Mouse (Mus musculus) hindbrain, embryonic 11.5 days (tissue): ENCODE data around the gene Olfr221. TPM values are rescaled to one million over a fixed set of nuclear protein-coding genes. Genes with fewer than 3 reads are reported as not detected.

ENCODE experiments used
- ATAC-seq: fragments of 200-750 bp; cut with Nextera tagmentation; 2 replicates; pipeline ENCODE4 v1.8.0; 2017; ENCODE audit warnings: mild to moderate bottlenecking, moderate TSS enrichment, moderate library complexity; ENCODE audit not compliant: low FRiP score
- DNase-seq: peaks from one replicate; pipeline ENCODE4 v3.0.0-alpha.2; 2015; ENCODE audit warnings: low spot score
- H3K27ac ChIP-seq: fragments of 300-500 bp; sonication (generic); 2 replicates; pipeline ENCODE4 v1.5.1; 2014; ENCODE audit warnings: mild to moderate bottlenecking, low read depth, low read length
- H3K27me3 ChIP-seq: fragments of 300-500 bp; sonication (generic); 2 replicates; pipeline ENCODE4 v1.6.1; 2014; ENCODE audit warnings: mild to moderate bottlenecking, low read length, moderate library complexity, mixed read lengths; ENCODE audit not compliant: control insufficient read depth, insufficient read depth
- H3K36me3 ChIP-seq: fragments of 300-500 bp; sonication (generic); 2 replicates; pipeline ENCODE4 v1.6.1; 2014; ENCODE audit warnings: mild to moderate bottlenecking, low read length, moderate library complexity, mixed read lengths; ENCODE audit not compliant: control insufficient read depth, insufficient read depth
- H3K4me1 ChIP-seq: fragments of 300-500 bp; sonication (generic); replicated peaks from 2 replicates; pipeline ENCODE4 v1.6.1; 2014; ENCODE audit warnings: low read length, mixed read lengths; ENCODE audit not compliant: control insufficient read depth, insufficient read depth
- H3K4me2 ChIP-seq: fragments of 300-500 bp; sonication (generic); replicated peaks from 2 replicates; pipeline ENCODE4 v1.6.1; 2014; ENCODE audit warnings: mild to moderate bottlenecking, low read depth, low read length
- H3K4me3 ChIP-seq: fragments of 300-500 bp; sonication (generic); 2 replicates; pipeline ENCODE4 v1.5.1; 2014; ENCODE audit warnings: low read depth, low read length
- H3K9ac ChIP-seq: fragments of 300-500 bp; sonication (generic); 2 replicates; pipeline ENCODE4 v1.6.1; 2014; ENCODE audit warnings: low read depth, low read length
- H3K9me3 ChIP-seq: fragments of 300-500 bp; sonication (generic); 2 replicates; pipeline ENCODE4 v1.6.1; 2016; ENCODE audit warnings: low read length; ENCODE audit not compliant: control insufficient read depth
- WGBS: fragments of 180-500 bp; shearing (Covaris S2); extraction: QIAGEN DNeasy Blood & Tissue Kit; methylation state at CpG from one replicate; pipeline ENCODE4 v1.1.7; 2014; 5-methylcytosine and 5-hydroxymethylcytosine counted together
- polyA plus RNA-seq: library from polyadenylated mRNA; unstranded; fragments of >200 nt; fragmentation: Nextera tagmentation; extraction: Ambion mirVana; gene quantifications from 2 replicates; pipeline ENCODE4 v1.2.1, GENCODE M21; 2014

The Olfr221 gene
- polyA plus RNA-seq, 1 experiment from 2014 or later: not detected

GRCm38 (mm10) chr14:52011683-52012082, 30.6 kb downstream of the Olfr221 start:
- H3K4me1 ChIP-seq: peaks cover 31% of the 10 kb centered on the region
- H3K36me3 ChIP-seq: peaks cover 10% of the 10 kb centered on the region
- H3K27ac ChIP-seq: peak overlapping the region; percentile 100
- H3K4me3 ChIP-seq: no peak overlapping the region
- no peaks in the 10 kb centered on the region for H3K9me3 ChIP-seq
- no peak overlapping the region for H3K9ac ChIP-seq
- H3K27me3 ChIP-seq: no peaks in the 10 kb centered on the region
- WGBS: 52% methylated on average over 1 of the region's 1 CpGs
- ATAC-seq (no peak), DNase-seq (no peak)
- H3K4me2 ChIP-seq: peak overlapping the region; percentile 49; the same call in 1 of the 2 replicates

GRCm38 (mm10) chr14:52010446-52011111, 31.7 kb downstream of the Olfr221 start:
- Histone ChIP-seq H3K27me3 (no peaks in the 10 kb centered on the region), H3K4me2 (peak overlapping the region; percentile 49), H3K27ac (peak overlapping the region; percentile 100), H3K36me3 (peaks cover 12% of the 10 kb centered on the region), H3K4me3 (peak overlapping the region; percentile 32), H3K4me1 (peaks cover 29% of the 10 kb centered on the region), H3K9me3 (no peaks in the 10 kb centered on the region), H3K9ac (peak overlapping the region; percentile 60)
- WGBS: 0% methylated on average over 9 of the region's 9 CpGs
- ATAC-seq (peak; percentile 87), DNase-seq (peak; percentile 91)

- H3K4me3 ChIP-seq: peak overlapping the region; percentile 32
- DNase-seq (no peak), ATAC-seq (no peak)
- no peaks in the 10 kb centered on the region for H3K9me3 ChIP-seq
- peak overlapping the region; percentile 100 for H3K27ac ChIP-seq
- H3K9ac ChIP-seq: peak overlapping the region; percentile 48
- peak overlapping the region; percentile 49 for H3K4me2 ChIP-seq
- H3K27me3 ChIP-seq: no peaks in the 10 kb centered on the region
- WGBS: 46% methylated on average over 6 of the region's 6 CpGs
- H3K36me3 ChIP-seq: peaks cover 12% of the 10 kb centered on the region
- H3K4me1 ChIP-seq: peaks cover 29% of the 10 kb centered on the region
Observed at GRCm38 (mm10) chr14:52009841-52010240, 32.4 kb downstream of the Olfr221 start.

- Histone ChIP-seq H3K36me3 (peaks cover 12% of the 10 kb centered on the region), H3K4me1 (peaks cover 34% of the 10 kb centered on the region), H3K27me3 (no peaks in the 10 kb centered on the region), H3K9ac (peak overlapping the region; percentile 54), H3K4me2 (peak overlapping the region; percentile 49), H3K4me3 (peak overlapping the region; percentile 21), H3K9me3 (no peaks in the 10 kb centered on the region), H3K27ac (peak overlapping the region; percentile 63; the same call in 1 of the 2 replicates)
- WGBS: 27% methylated on average over 26 of the region's 26 CpGs
- ATAC-seq (no peak), DNase-seq (no peak)
Observed at GRCm38 (mm10) chr14:52009361-52009760, 32.9 kb downstream of the Olfr221 start.

GRCm38 (mm10) chr14:52008321-52009203, 33.7 kb downstream of the Olfr221 start:
- Histone ChIP-seq H3K9me3 (no peaks in the 10 kb centered on the region), H3K27me3 (no peaks in the 10 kb centered on the region), H3K4me2 (peak overlapping the region; percentile 49), H3K4me1 (peaks cover 38% of the 10 kb centered on the region), H3K9ac (peak overlapping the region; percentile 54), H3K36me3 (peaks cover 12% of the 10 kb centered on the region), H3K4me3 (peak overlapping the region; percentile 21), H3K27ac (peak overlapping the region; percentile 63; the same call in 1 of the 2 replicates)
- WGBS: 55% methylated on average over 38 of the region's 38 CpGs
- DNase-seq (peak; percentile 96), ATAC-seq (peak; percentile 12)

GRCm38 (mm10) chr14:52006771-52007170, 35.5 kb downstream of the Olfr221 start:
- Histone ChIP-seq H3K4me3 (no peak overlapping the region), H3K4me1 (peaks cover 36% of the 10 kb centered on the region), H3K36me3 (peaks cover 18% of the 10 kb centered on the region), H3K9me3 (no peaks in the 10 kb centered on the region), H3K27me3 (no peaks in the 10 kb centered on the region), H3K27ac (no peak overlapping the region), H3K4me2 (no peak overlapping the region), H3K9ac (no peak overlapping the region)
- no peak for DNase-seq
- WGBS: 93% methylated on average over 20 of the region's 23 CpGs
- no peak for ATAC-seq

GRCm38 (mm10) chr14:52006241-52006640, 36.0 kb downstream of the Olfr221 start:
- no peak for DNase-seq

GRCm38 (mm10) chr14:52005616-52006015, 36.6 kb downstream of the Olfr221 start:
- DNase-seq: no peak
- H3K27ac ChIP-seq: no peak overlapping the region
- peaks cover 31% of the 10 kb centered on the region for H3K4me1 ChIP-seq

More at GRCm38 (mm10) chr14:52006241-52006640, 36.0 kb downstream of the Olfr221 start:
- no peak for ATAC-seq
- Histone ChIP-seq H3K4me3 (no peak overlapping the region), H3K9me3 (no peaks in the 10 kb centered on the region), H3K27ac (no peak overlapping the region), H3K4me2 (no peak overlapping the region), H3K4me1 (peaks cover 31% of the 10 kb centered on the region), H3K9ac (no peak overlapping the region), H3K27me3 (no peaks in the 10 kb centered on the region), H3K36me3 (peaks cover 18% of the 10 kb centered on the region)
- WGBS: 72% methylated on average over 8 of the region's 8 CpGs

More at GRCm38 (mm10) chr14:52005616-52006015, 36.6 kb downstream of the Olfr221 start:
- no peak overlapping the region for H3K4me2 ChIP-seq
- no peaks in the 10 kb centered on the region for H3K9me3 ChIP-seq
- H3K4me3 ChIP-seq: no peak overlapping the region
- WGBS: 84% methylated on average over 6 of the region's 6 CpGs
- no peak overlapping the region for H3K9ac ChIP-seq
- peaks cover 18% of the 10 kb centered on the region for H3K36me3 ChIP-seq
- no peaks in the 10 kb centered on the region for H3K27me3 ChIP-seq
- no peak for ATAC-seq
